Mouse (Mus musculus) limb, embryonic 11.5 days (tissue): ENCODE data around the gene Rrp36. TPM values are rescaled to one million over a fixed set of nuclear protein-coding genes. Genes with fewer than 3 reads are reported as not detected.

Experiments
- ATAC-seq: fragments of 200-750 bp; cut with Nextera tagmentation; 2 replicates; pipeline ENCODE4 v1.8.0; 2017; ENCODE audit warnings: low read depth; ENCODE audit not compliant: insufficient number of reproducible peaks, low FRiP score, low TSS enrichment
- DNase-seq: peaks from one replicate; pipeline ENCODE4 v3.0.0-alpha.2; 2015; ENCODE audit warnings: low spot score
- H3K27ac ChIP-seq: fragments of 300-500 bp; sonication (generic); replicated peaks from 2 replicates; pipeline ENCODE4 v1.5.1; 2014; ENCODE audit warnings: low read depth, mild to moderate bottlenecking, low read length
- H3K27me3 ChIP-seq: fragments of 300-500 bp; sonication (generic); 2 replicates; pipeline ENCODE4 v1.6.1; 2014; ENCODE audit warnings: mild to moderate bottlenecking, low read length, mixed read lengths; ENCODE audit not compliant: control insufficient read depth, insufficient read depth
- H3K36me3 ChIP-seq: fragments of 300-500 bp; sonication (generic); 2 replicates; pipeline ENCODE4 v1.6.1; 2014; ENCODE audit warnings: mild to moderate bottlenecking, low read length, moderate library complexity, mixed read lengths; ENCODE audit not compliant: control insufficient read depth, insufficient read depth
- H3K4me1 ChIP-seq: fragments of 300-500 bp; sonication (generic); 2 replicates; pipeline ENCODE4 v1.6.1; 2014; ENCODE audit warnings: low read length, mixed read lengths; ENCODE audit not compliant: control insufficient read depth, insufficient read depth
- H3K4me2 ChIP-seq: fragments of 300-500 bp; sonication (generic); 2 replicates; pipeline ENCODE4 v1.6.1; 2014; ENCODE audit warnings: low read depth, mild to moderate bottlenecking, moderate library complexity; ENCODE audit not compliant: severe bottlenecking
- H3K4me3 ChIP-seq: fragments of 300-500 bp; sonication (generic); 2 replicates; pipeline ENCODE4 v1.5.1; 2014; ENCODE audit warnings: low read depth, low read length
- H3K9ac ChIP-seq: fragments of 300-500 bp; sonication (generic); 2 replicates; pipeline ENCODE4 v1.6.1; 2014; ENCODE audit warnings: mild to moderate bottlenecking, low read length
- H3K9me3 ChIP-seq: fragments of 300-500 bp; sonication (generic); 2 replicates; pipeline ENCODE4 v1.6.1; 2016; ENCODE audit warnings: low read length; ENCODE audit not compliant: control insufficient read depth
- WGBS: fragments of 180-500 bp; shearing (Covaris S2); extraction: QIAGEN DNeasy Blood & Tissue Kit; methylation state at CpG from one replicate; pipeline ENCODE4 v1.1.7; 2014; 5-methylcytosine and 5-hydroxymethylcytosine counted together
- polyA plus RNA-seq: library from polyadenylated mRNA; unstranded; fragments of >200 nt; fragmentation: Nextera tagmentation; extraction: Ambion mirVana; gene quantifications from 2 replicates; pipeline ENCODE4 v1.2.1, GENCODE M21; 2014

Rrp36 gene
- polyA plus RNA-seq, 1 experiment from 2014 or later = 61.3 TPM

GRCm38 (mm10) chr17:46680760-46681373, 6.7 kb upstream of the Rrp36 start, which contains the start of gene Klhdc3:
Gene Klhdc3 (minus strand): TSS chr17:46680914.
- peak within 1 kb of the TSS; percentile 70 for H3K9ac ChIP-seq

GRCm38 (mm10) chr17:46679843-46680759, 5.9 kb upstream of the Rrp36 start:
- Histone ChIP-seq H3K4me1 (peaks cover 17% of the 10 kb centered on the region), H3K4me3 (peak overlapping the region; percentile 88), H3K9me3 (no peaks in the 10 kb centered on the region), H3K27ac (peak overlapping the region; percentile 88), H3K4me2 (peak overlapping the region; percentile 83), H3K36me3 (peaks cover 41% of the 10 kb centered on the region), H3K9ac (peak overlapping the region; percentile 70), H3K27me3 (no peaks in the 10 kb centered on the region)
- ATAC-seq (peak; percentile 2), DNase-seq (peak; percentile 71)
- under 1% methylated on average over 34 of the region's 34 CpGs for WGBS

More at GRCm38 (mm10) chr17:46680760-46681373, 6.7 kb upstream of the Rrp36 start, which contains the start of gene Klhdc3:
- H3K4me2 ChIP-seq = peak within 1 kb of the TSS; percentile 83
- ATAC-seq (peak; percentile 97), DNase-seq (peak; percentile 100)
- no peaks in the 10 kb centered on the region for H3K27me3 ChIP-seq
- no peaks in the 10 kb centered on the region for H3K9me3 ChIP-seq
- peak within 1 kb of the TSS; percentile 88 for H3K27ac ChIP-seq
- peaks cover 48% of the 10 kb centered on the region for H3K36me3 ChIP-seq
- peaks cover 17% of the 10 kb centered on the region for H3K4me1 ChIP-seq
- peak within 1 kb of the TSS; percentile 88 for H3K4me3 ChIP-seq
- WGBS = under 1% methylated on average over 48 of the region's 49 CpGs

GRCm38 (mm10) chr17:46678911-46679310, 4.8 kb upstream of the Rrp36 start:
- Histone ChIP-seq H3K9me3 (no peaks in the 10 kb centered on the region), H3K9ac (no peak overlapping the region; the same call in 1 of the 2 replicates), H3K36me3 (peaks cover 31% of the 10 kb centered on the region), H3K27ac (no peak overlapping the region), H3K4me1 (peaks cover 23% of the 10 kb centered on the region), H3K4me3 (no peak overlapping the region; the same call in 1 of the 2 replicates), H3K4me2 (peak overlapping the region; percentile 83), H3K27me3 (no peaks in the 10 kb centered on the region)
- DNase-seq (no peak), ATAC-seq (no peak)
- WGBS = 56% methylated on average over 9 of the region's 9 CpGs

GRCm38 (mm10) chr17:46678416-46678815, 4.3 kb upstream of the Rrp36 start, which contains the start of gene Mea1:
Gene Mea1 (plus strand): TSS chr17:46678793.
- Histone ChIP-seq H3K9me3 (no peaks in the 10 kb centered on the region), H3K27me3 (no peaks in the 10 kb centered on the region), H3K36me3 (peaks cover 26% of the 10 kb centered on the region), H3K27ac (no peak within 1 kb of the TSS), H3K4me2 (peak within 1 kb of the TSS; percentile 83), H3K4me3 (peak within 1 kb of the TSS; percentile 88), H3K4me1 (peaks cover 23% of the 10 kb centered on the region), H3K9ac (peak within 1 kb of the TSS; percentile 70)
- DNase-seq = no peak
- WGBS = 90% methylated on average over 8 of the region's 9 CpGs
- no peak for ATAC-seq

- ATAC-seq = peak; percentile 13; the same call in 1 of the 2 replicates
- WGBS = 19% methylated on average over 15 of the region's 15 CpGs
These were observed 555 bp upstream of the Rrp36 start for GRCm38 (mm10) chr17:46674530-46675283.

GRCm38 (mm10) chr17:46669911-46670310, 4.2 kb downstream of the Rrp36 start:
- no peak overlapping the region for H3K4me3 ChIP-seq
- 95% methylated on average over 10 of the region's 10 CpGs for WGBS
- H3K36me3 ChIP-seq = peaks cover 20% of the 10 kb centered on the region
- no peak overlapping the region for H3K4me2 ChIP-seq
- H3K27me3 ChIP-seq = no peaks in the 10 kb centered on the region
- DNase-seq (no peak), ATAC-seq (no peak)
- H3K4me1 ChIP-seq = peaks cover 6% of the 10 kb centered on the region
- H3K27ac ChIP-seq = no peak overlapping the region
- no peaks in the 10 kb centered on the region for H3K9me3 ChIP-seq
- H3K9ac ChIP-seq = no peak overlapping the region

More at GRCm38 (mm10) chr17:46674530-46675283, 555 bp upstream of the Rrp36 start:
- H3K9ac ChIP-seq = peak overlapping the region; percentile 62; the same call in 1 of the 2 replicates
- DNase-seq = no peak
- H3K27ac ChIP-seq = peak overlapping the region; percentile 82
- H3K36me3 ChIP-seq = peaks cover 20% of the 10 kb centered on the region
- no peaks in the 10 kb centered on the region for H3K27me3 ChIP-seq
- peaks cover 18% of the 10 kb centered on the region for H3K4me1 ChIP-seq
- peak overlapping the region; percentile 77 for H3K4me3 ChIP-seq
- H3K4me2 ChIP-seq = peak overlapping the region; percentile 63
- no peaks in the 10 kb centered on the region for H3K9me3 ChIP-seq

GRCm38 (mm10) chr17:46667712-46668111, 6.4 kb downstream of the Rrp36 start:
- Histone ChIP-seq H3K27ac (no peak overlapping the region), H3K4me3 (no peak overlapping the region), H3K27me3 (no peaks in the 10 kb centered on the region), H3K4me1 (no peaks in the 10 kb centered on the region), H3K9me3 (no peaks in the 10 kb centered on the region), H3K9ac (no peak overlapping the region), H3K4me2 (no peak overlapping the region), H3K36me3 (peaks cover 37% of the 10 kb centered on the region)
- DNase-seq (no peak), ATAC-seq (no peak)
- 90% methylated on average over 16 of the region's 16 CpGs for WGBS

- Histone ChIP-seq H3K36me3 (peaks cover 54% of the 10 kb centered on the region), H3K4me3 (no peak overlapping the region), H3K27ac (no peak overlapping the region), H3K4me2 (no peak overlapping the region), H3K4me1 (no peaks in the 10 kb centered on the region), H3K9ac (no peak overlapping the region), H3K27me3 (no peaks in the 10 kb centered on the region), H3K9me3 (no peaks in the 10 kb centered on the region)
- no peak for ATAC-seq
- no peak for DNase-seq
- WGBS = 89% methylated on average over 5 of the region's 5 CpGs
These were observed 11.4 kb downstream of the Rrp36 start for GRCm38 (mm10) chr17:46662730-46663129.
